Mouse (Mus musculus): ENCODE data around the gene Nr1d1.
"Not testable (repeated sequence)": the region's sequence is repeated elsewhere in the genome, so short reads cannot be mapped to it uniquely, and the experiment has no call there.

The Nr1d1 gene

DNA sequence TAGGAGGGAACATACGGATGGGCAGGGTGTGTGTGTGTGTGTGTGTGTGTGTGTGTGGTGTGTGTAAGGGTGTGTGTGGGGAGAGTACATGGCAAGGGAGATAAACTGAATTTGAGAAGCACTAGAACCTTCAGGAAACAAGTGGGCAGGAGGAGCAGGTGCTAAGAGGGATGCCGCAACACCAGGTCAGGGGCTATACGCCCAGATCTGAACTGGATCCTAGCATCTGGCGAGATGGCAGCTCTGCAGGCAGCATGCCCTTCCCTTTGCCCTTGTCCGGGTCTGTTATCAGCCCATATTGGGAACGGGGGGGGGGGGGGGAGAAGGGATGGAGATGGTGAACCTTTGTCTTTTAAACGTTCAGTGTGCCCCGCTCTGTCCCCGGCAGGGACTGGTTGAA is 36.2 kb downstream of the Nr1d1 start:
- no peak for DNase-seq (ENCODE audit: extremely low spot score, low read depth, low spot score)

DNA sequence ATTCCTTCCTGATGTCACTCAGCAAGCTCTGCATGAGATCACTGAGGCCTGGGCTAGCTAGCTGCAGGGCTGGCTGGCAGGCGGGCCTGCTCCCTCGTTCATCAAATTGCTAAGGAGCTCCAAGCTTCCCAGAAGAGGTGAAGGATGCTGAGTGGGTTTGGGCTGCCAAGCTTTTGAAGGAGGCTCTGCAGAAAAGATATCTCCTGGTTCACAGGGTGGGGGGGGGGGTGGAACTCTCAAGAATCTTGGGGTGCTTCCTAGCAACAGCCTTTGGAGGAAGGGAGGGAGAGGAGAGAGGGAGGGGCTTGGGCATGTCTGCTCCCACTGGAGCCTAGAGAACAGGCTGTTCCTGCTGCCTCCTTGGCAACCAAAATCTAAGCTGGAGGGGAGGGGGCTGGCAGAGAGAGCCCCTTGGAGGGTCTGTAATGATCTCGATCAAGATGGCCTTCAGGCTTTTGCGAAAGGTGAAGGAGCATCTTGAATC is 36.7 kb downstream of the Nr1d1 start:
- no peak for DNase-seq (ENCODE audit: extremely low spot score, low read depth, low spot score)

DNA sequence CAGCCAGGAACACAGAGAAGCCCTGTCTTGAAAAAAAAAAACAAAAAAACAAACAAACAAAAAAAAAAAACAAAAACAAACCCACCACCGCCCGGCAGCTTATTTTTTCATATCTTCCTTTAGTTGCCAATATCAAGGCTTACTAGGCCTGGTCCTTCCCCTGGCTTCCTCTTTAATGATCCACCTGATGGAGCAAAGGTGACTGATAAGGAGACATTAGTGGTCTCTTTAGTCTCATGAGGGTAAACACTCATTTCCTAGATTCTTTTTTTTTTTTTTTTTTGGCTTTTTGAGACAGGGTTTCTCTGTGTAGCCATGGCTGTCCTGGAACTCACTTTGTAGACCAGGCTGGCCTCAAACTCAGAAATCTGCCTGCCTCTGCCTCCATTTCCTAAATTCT is 37.9 kb downstream of the Nr1d1 start:
- not testable (repeated sequence) for DNase-seq (ENCODE audit: extremely low spot score, low read depth, low spot score)

DNA sequence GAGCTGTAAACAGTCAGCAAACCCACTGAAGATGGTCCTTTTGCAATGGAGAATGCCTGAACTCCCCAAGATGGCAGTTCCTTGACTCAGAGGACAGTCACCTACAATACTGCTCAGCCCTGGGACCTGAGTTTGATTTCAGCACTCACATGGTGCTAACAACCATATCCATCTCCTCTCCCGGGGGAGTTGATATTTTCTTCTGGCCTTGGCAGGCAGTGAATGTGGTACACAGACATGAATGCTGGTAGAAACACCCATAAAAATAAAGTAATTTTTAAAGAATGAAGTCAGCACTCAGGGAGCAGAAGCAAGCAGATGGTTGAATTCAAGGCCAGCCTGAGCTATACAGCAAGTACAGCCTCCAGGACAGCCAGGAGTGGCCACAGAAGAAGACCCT is 39.0 kb downstream of the Nr1d1 start:
- no peak for DNase-seq (ENCODE audit: extremely low spot score, low read depth, low spot score)

DNA sequence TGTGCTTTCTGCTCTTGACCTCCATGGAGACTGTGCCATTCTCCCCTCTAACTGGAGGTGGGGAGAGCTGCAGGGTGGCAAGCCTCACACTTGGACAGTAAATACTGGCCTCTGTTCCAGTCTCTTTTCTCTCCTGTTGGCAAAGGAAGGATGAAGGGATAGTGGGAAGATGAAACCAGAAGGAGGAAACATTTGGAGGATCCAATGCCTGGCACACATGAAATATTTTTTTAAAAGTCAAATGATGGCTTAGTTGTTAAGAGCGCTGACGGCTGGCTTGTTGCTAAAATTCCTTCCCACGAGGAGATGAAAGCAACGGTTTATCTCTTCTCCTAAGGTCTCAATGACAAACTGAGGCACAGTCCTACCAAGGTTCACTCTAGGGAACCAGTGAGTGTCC is 40.0 kb downstream of the Nr1d1 start:
- no peak for DNase-seq (ENCODE audit: extremely low spot score, low read depth, low spot score)

DNA sequence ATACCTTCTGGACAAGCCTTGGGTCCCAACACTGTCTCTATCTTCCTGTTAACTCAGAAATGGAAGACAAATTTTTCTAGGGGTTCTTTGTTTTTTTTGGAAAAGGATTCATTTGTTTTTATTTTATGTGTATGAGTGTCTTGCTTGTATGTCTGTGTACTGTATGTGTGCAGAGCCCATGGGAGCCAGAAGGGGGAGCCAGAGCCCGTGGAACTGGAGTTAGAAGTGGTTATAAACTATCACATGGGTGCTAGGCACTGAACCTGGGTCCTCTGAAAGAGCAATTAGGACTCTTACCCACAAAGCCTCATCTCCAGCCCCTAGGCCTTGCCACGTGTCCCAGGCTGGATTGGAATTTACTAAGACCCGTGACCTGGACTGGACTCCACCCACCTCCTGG is 41.1 kb downstream of the Nr1d1 start:
- DNase-seq (ENCODE audit: extremely low spot score, low read depth, low spot score): no peak

DNA sequence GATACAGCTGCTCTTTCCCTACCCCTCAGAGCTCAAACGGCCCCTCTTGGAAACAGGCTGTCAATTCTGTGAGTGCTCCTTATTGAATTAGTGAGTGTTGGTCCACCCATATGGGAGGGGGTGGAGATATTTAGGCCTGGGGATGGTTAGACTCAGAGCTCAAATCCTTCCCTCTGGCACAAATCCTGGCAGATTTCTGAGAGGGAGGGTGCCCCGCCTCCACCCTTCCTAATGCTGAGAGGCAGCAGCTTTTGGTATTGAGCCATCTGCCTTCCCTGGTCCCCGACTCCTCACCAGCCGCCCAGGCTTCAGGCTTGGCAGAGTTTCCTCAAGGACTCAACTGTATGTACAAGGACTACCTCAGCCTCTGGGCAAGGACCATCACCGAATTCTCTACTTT is 44.0 kb downstream of the Nr1d1 start:
- DNase-seq (ENCODE audit: extremely low spot score, low read depth, low spot score): no peak

DNA sequence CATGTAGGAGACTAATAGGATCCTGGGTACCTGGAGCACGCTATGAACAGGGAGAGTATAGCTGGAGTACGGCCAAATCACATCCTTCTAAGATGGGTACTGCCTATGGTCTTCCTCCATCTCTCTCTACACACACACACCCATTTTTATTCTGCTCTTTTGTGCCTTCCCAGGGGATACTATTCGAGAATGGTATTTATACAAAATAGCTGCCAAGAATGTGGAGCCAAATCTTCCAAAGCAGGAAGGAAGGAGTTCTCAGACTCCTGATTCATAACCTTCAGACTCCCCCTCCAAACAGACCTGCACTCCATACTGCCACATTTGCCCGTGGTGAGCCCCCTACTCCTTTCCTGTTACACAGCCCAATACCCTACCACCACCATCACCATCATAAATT is 44.4 kb downstream of the Nr1d1 start:
- DNase-seq (ENCODE audit: extremely low spot score, low read depth, low spot score): no peak

DNA sequence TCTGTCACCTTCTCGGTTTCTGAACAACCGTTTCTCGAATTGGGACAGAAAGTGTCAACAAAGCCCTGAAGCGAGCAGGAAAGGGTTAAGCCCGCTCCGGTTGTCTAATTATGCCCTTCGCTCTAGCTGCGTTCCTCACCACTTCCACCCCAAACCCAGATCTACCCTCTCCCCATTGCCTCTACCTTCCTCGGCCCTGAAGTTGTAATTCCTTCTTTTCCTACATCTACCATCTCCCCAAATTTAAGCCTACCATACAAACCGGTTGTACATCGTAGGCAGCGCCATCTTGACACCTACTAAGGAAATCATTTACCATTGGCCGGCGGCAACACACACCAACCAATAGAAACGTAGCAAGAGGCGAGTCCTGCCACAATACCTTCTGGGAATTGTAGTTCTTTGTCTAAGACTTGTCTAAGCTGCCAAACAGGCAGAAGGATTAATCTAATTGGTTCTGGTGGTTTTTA is 46.0 kb downstream of the Nr1d1 start, which contains the start of gene Med24:
TSS of gene Med24 (minus strand) at position 317 of the 470 bp plus-strand sequence.
- DNase-seq (ENCODE audit: extremely low spot score, low read depth, low spot score): peak; percentile 69

DNA sequence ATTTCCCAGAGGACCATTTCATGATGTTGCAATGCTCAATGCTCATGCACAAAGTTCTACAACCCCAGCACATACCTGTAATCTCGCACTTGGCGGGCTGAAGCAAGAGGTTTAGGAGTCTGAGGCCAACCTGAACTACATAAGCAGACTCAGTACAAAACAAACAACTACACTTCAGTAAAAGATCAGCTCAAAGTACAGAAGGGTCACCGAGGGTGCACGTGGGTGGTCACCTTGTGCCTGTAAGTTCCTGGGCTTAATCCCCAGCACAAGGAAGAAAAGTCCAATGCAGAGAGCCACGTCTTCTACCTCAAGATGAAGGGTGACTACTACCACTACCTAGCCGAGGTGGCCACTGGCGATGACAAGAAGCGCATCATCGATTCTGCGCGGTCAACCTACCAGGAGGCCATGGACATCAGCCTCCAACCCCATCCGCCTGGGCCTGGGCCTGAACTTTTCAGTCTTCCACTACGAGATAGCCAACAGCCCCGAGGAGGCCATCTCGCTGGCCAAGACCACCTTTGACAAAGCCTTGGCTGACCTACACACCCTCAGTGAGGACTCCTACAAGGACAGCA is 49.1 kb downstream of the Nr1d1 start:
- no peak for DNase-seq (ENCODE audit: extremely low spot score, low read depth, low spot score)

DNA sequence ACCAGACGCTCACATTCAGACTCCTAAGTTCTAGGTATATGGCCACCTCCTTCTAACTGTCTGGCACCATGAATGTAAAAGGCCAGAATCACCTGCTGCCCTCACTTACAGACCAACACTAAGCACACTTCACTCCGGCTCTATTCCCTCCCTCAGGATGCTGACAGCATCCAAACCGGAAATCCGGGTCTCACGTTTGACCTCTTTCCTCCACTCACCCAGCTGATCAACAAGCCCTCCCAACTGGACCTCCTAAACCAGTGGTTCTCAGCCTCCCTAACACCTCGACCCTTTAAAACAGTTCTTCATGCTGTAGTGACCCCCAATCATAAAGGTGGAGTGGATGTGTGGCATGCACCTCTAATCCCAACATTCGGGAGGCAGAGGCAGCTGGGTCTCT is 52.0 kb downstream of the Nr1d1 start:
- DNase-seq (ENCODE audit: extremely low spot score, low read depth, low spot score): no peak

DNA sequence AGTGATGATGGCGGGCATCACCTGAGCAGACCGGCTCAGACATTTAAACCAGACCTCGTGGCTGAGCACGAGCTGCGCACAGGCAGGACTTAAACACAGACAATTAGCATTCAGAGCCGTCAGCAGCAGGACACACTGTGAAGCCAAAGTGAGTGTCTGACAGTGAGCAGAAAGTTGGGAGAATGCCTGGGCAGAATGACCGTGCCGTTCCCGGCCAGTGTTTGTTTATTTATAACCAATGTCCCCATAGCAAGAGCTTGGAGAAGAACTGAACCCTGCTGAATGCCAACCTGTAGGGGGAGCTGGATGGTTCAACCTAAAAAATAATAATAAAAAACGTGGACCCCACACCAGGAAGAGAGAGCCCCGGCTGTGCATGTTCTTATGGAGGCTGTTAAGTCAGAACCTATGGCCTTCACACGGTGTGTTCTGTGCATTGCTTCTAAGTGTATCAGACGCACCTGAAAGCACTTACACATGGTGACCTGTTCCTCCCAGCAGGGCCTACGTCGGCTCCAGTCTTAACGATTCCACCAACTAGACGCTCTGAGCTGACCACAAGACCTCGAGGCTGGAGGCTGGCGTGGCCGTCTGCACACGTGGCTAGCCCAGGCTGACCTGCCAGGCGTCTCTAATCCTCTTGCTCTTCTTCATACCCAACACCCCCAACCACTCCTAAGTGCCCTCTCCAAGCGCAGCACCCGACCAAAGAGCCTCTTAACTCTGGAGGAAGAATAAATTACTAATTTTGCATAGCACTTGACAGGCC is 53.5 kb downstream of the Nr1d1 start:
- no peak for DNase-seq (ENCODE audit: extremely low spot score, low read depth, low spot score)

DNA sequence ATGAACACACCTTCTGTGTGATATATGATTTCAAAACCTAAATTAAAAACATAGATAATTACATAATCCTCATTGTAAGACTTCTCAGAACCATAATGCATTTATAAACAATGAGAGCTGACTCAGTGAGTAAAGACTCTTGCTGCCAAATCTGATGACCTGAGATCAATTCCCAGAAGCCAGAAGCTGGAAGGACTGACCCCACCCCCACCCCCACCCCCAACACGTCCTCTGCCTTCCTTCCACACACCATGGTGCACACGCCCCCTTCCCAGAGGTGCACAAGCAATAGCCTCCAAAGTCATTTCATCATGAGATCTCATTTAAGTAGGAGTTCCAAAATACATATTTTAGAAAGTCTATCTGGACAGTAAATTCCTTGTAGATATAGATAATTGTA is 54.4 kb downstream of the Nr1d1 start:
- no peak for DNase-seq (ENCODE audit: extremely low spot score, low read depth, low spot score)

Data from hindlimb bud, embryonic 11.5 days (tissue).